Mouse (Mus musculus): ENCODE measurements around the gene Nyap1. TPM values are rescaled to one million over a fixed set of nuclear protein-coding genes. Genes with fewer than 3 reads are reported as not detected.
"Not testable (repeated sequence)": the region's sequence is repeated elsewhere in the genome, so short reads cannot be mapped to it uniquely, and the experiment has no call there.

Gene Nyap1
- polyA plus RNA-seq, 1 experiment from 2014 or later: 41.3 TPM

DNA sequence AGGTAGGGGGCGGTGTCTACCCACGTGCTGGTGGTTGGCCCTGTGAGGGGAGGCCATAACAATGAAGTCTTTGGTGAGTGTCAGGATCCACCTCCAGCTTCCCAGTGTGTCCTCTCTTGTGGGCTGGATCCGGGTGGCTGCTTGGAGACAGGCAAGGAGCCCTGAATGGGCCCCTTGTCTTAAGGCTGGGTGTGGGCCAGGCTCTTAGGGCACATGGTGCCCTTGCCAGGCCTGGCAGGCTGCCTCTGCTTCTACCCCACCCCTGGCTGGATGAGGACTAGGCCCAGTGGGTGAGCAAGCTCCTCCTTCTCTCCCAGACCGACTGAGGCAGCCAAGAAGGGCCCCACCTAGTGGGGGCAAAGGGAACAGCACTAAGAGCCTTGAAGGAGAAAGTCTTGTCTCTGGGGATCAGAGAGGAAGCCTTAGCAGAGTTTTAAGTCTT is 18.6 kb upstream of the Nyap1 start:
- H3K27me3 ChIP-seq (replicated peaks): no peaks in the 10 kb centered on the region
- H3K9me3 ChIP-seq (replicated peaks): no peaks in the 10 kb centered on the region
- H3K4me1 ChIP-seq: peaks cover 27% of the 10 kb centered on the region
- H3K36me3 ChIP-seq: peaks cover 7% of the 10 kb centered on the region; the same call in 1 of the 2 replicates
- no peak overlapping the region for H3K4me3 ChIP-seq (replicated peaks)
- H3K4me2 ChIP-seq: no peak overlapping the region
- peak; percentile 75 for ATAC-seq (ENCODE audit: low FRiP score)
- WGBS: 36% methylated on average over 4 of the region's 4 CpGs
- no peak overlapping the region for H3K9ac ChIP-seq (replicated peaks)
- H3K27ac ChIP-seq (replicated peaks): peak overlapping the region; percentile 80

- peaks cover 11% of the 10 kb centered on the region; the same call in 1 of the 2 replicates for H3K36me3 ChIP-seq
- H3K27me3 ChIP-seq (replicated peaks): no peaks in the 10 kb centered on the region
- H3K9ac ChIP-seq (replicated peaks): peak overlapping the region; percentile 30; the same call in 1 of the 2 replicates
- H3K4me3 ChIP-seq (replicated peaks): peak overlapping the region; percentile 18; the same call in 1 of the 2 replicates
- ATAC-seq (ENCODE audit: low FRiP score): no peak
- peak overlapping the region; percentile 44 for H3K4me2 ChIP-seq
- H3K4me1 ChIP-seq: peaks cover 27% of the 10 kb centered on the region
- H3K9me3 ChIP-seq (replicated peaks): no peaks in the 10 kb centered on the region
- peak overlapping the region; percentile 80 for H3K27ac ChIP-seq (replicated peaks)
- WGBS: 84% methylated on average over 19 of the region's 19 CpGs
Measured at GRCm38 (mm10) chr5:137758921-137759534, 17.6 kb upstream of the Nyap1 start.

- Histone ChIP-seq H3K4me3 (replicated peaks) (peak overlapping the region; percentile 18; the same call in 1 of the 2 replicates), H3K9me3 (replicated peaks) (no peaks in the 10 kb centered on the region), H3K27me3 (replicated peaks) (no peaks in the 10 kb centered on the region), H3K4me2 (peak overlapping the region; percentile 44), H3K36me3 (peaks cover 12% of the 10 kb centered on the region; the same call in 1 of the 2 replicates), H3K4me1 (peaks cover 27% of the 10 kb centered on the region), H3K9ac (replicated peaks) (peak overlapping the region; percentile 30), H3K27ac (replicated peaks) (peak overlapping the region; percentile 80)
- WGBS: 41% methylated on average over 6 of the region's 6 CpGs
- ATAC-seq (ENCODE audit: low FRiP score): peak; percentile 74
Measured at GRCm38 (mm10) chr5:137757887-137758286, 16.5 kb upstream of the Nyap1 start.

GRCm38 (mm10) chr5:137756882-137757661 is 15.7 kb upstream of the Nyap1 start:
- Histone ChIP-seq H3K4me2 (peak overlapping the region; percentile 22; the same call in 1 of the 2 replicates), H3K27me3 (replicated peaks) (no peaks in the 10 kb centered on the region), H3K9ac (replicated peaks) (no peak overlapping the region; the same call in 1 of the 2 replicates), H3K4me3 (replicated peaks) (no peak overlapping the region), H3K4me1 (peaks cover 27% of the 10 kb centered on the region), H3K36me3 (peaks cover 15% of the 10 kb centered on the region), H3K27ac (replicated peaks) (peak overlapping the region; percentile 80), H3K9me3 (replicated peaks) (no peaks in the 10 kb centered on the region)
- 47% methylated on average over 10 of the region's 10 CpGs for WGBS
- peak; percentile 42; the same call in 1 of the 2 replicates for ATAC-seq (ENCODE audit: low FRiP score)

DNA sequence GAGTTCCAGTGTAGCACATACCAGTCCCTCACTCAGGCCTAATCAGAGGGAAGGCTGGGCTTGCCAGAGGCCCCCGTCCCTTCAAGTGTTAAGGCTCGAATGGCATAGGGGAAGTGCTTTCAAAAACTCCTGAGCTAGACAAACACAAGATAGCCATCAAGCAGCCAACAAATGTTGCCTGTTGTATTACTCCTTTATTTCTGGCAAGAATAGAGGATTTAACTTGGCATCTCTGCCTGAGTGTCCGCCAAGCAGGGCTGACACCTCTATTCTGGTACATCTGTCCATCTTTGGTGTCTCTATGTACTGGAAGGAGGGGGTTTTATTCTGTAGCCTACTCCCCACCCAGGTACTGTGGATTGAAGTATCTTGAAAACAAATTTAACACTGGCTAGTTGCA is 14.7 kb upstream of the Nyap1 start:
- no peak overlapping the region for H3K4me2 ChIP-seq
- peak overlapping the region; percentile 56; the same call in 1 of the 2 replicates for H3K27ac ChIP-seq (replicated peaks)
- 76% methylated on average over 3 of the region's 3 CpGs for WGBS
- H3K9ac ChIP-seq (replicated peaks): no peak overlapping the region
- H3K27me3 ChIP-seq (replicated peaks): no peaks in the 10 kb centered on the region
- H3K4me3 ChIP-seq (replicated peaks): no peak overlapping the region
- H3K9me3 ChIP-seq (replicated peaks): no peaks in the 10 kb centered on the region
- no peak for ATAC-seq (ENCODE audit: low FRiP score)
- H3K36me3 ChIP-seq: peaks cover 24% of the 10 kb centered on the region
- H3K4me1 ChIP-seq: peaks cover 27% of the 10 kb centered on the region

- H3K9me3 ChIP-seq (replicated peaks): no peaks in the 10 kb centered on the region
- no peak overlapping the region for H3K9ac ChIP-seq (replicated peaks)
- H3K27ac ChIP-seq (replicated peaks): no peak overlapping the region
- ATAC-seq (ENCODE audit: low FRiP score): no peak
- 79% methylated on average over 5 of the region's 5 CpGs for WGBS
- H3K4me1 ChIP-seq: peaks cover 27% of the 10 kb centered on the region
- H3K36me3 ChIP-seq: peaks cover 25% of the 10 kb centered on the region
- no peaks in the 10 kb centered on the region for H3K27me3 ChIP-seq (replicated peaks)
- H3K4me2 ChIP-seq: no peak overlapping the region
- H3K4me3 ChIP-seq (replicated peaks): no peak overlapping the region
Measured at GRCm38 (mm10) chr5:137755425-137755824, 14.0 kb upstream of the Nyap1 start.

DNA sequence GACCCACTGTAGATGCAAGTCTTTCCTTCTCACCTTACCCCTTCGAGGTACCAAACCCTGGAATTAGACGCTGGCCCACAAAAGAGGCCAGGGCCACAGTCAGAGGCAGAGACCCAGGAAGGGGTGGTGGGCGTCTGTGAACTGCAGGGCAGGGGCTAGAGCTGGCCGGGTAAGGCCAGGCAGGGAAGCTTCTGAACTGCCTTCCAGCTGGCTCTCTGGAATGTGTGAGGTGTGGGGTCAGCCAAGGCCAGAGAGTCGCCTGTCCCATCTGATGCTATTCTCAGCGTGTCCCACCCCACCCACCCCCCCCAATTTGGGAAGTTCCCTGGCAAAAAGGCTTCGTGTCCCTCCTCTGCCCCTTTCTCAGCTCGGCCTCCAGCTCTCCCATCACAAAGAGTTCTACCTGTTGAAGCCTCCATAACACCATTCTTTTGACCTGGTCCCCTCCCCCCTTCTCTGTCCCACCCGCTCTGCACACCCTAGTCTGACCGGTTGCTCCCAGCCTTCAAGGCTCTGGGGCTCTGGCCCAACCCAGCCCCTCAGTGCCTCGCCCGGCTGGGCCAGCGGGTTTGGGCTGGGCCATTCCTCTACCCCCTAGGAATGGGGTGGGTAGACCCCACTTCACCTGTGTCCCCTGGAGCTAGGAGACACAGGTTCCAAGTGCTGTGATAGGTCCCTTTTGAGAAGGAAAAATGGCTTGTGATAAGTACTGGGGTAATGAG is 11.9 kb upstream of the Nyap1 start:
- 86% methylated on average over 13 of the region's 13 CpGs for WGBS
- no peak for ATAC-seq (ENCODE audit: low FRiP score)
- H3K9me3 ChIP-seq (replicated peaks): no peaks in the 10 kb centered on the region
- H3K4me2 ChIP-seq: no peak overlapping the region
- no peak overlapping the region for H3K9ac ChIP-seq (replicated peaks)
- no peak overlapping the region for H3K27ac ChIP-seq (replicated peaks)
- H3K4me1 ChIP-seq: peaks cover 28% of the 10 kb centered on the region
- H3K27me3 ChIP-seq (replicated peaks): no peaks in the 10 kb centered on the region
- peaks cover 20% of the 10 kb centered on the region for H3K36me3 ChIP-seq
- no peak overlapping the region for H3K4me3 ChIP-seq (replicated peaks)

GRCm38 (mm10) chr5:137751988-137752387 is 10.6 kb upstream of the Nyap1 start:
- H3K36me3 ChIP-seq: peaks cover 18% of the 10 kb centered on the region
- no peak overlapping the region for H3K4me3 ChIP-seq (replicated peaks)
- no peak overlapping the region for H3K9ac ChIP-seq (replicated peaks)
- H3K4me1 ChIP-seq: peaks cover 28% of the 10 kb centered on the region
- no peak overlapping the region for H3K4me2 ChIP-seq
- H3K27ac ChIP-seq (replicated peaks): no peak overlapping the region
- 88% methylated on average over 6 of the region's 6 CpGs for WGBS
- H3K9me3 ChIP-seq (replicated peaks): no peaks in the 10 kb centered on the region
- H3K27me3 ChIP-seq (replicated peaks): no peaks in the 10 kb centered on the region
- ATAC-seq (ENCODE audit: low FRiP score): no peak

GRCm38 (mm10) chr5:137751221-137751887 is 9.9 kb upstream of the Nyap1 start:
- H3K9me3 ChIP-seq (replicated peaks): no peaks in the 10 kb centered on the region
- peaks cover 32% of the 10 kb centered on the region for H3K4me1 ChIP-seq
- no peak for ATAC-seq (ENCODE audit: low FRiP score)
- no peak overlapping the region for H3K27ac ChIP-seq (replicated peaks)
- H3K4me2 ChIP-seq: no peak overlapping the region
- H3K27me3 ChIP-seq (replicated peaks): no peaks in the 10 kb centered on the region
- no peak overlapping the region for H3K9ac ChIP-seq (replicated peaks)
- 89% methylated on average over 13 of the region's 13 CpGs for WGBS
- no peak overlapping the region for H3K4me3 ChIP-seq (replicated peaks)
- peaks cover 18% of the 10 kb centered on the region for H3K36me3 ChIP-seq

DNA sequence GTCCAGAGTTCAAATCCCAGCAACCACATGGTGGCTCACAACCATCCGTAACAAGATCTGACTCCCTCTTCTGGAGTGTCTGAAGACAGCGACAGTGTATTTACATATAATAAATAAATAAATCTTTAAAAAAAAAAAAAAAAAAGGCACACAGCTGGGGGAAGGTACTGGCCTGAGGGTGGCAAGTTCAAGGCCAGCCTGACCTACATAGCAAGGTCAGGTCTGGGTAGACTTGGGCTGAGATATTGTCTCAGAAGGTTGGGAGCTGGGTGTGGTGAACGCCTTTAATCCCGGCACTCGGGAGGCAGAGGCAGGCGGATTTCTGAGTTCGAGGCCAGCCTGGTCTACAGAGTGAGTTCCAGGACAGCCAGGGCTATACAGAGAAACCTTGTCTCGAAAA is 8.8 kb upstream of the Nyap1 start:
- peaks cover 37% of the 10 kb centered on the region for H3K4me1 ChIP-seq
- not testable (repeated sequence) for H3K27ac ChIP-seq (replicated peaks); H3K4me2 ChIP-seq; H3K27me3 ChIP-seq (replicated peaks); ATAC-seq (ENCODE audit: low FRiP score); H3K4me3 ChIP-seq (replicated peaks); H3K9ac ChIP-seq (replicated peaks); H3K9me3 ChIP-seq (replicated peaks)
- 96% methylated on average over 7 of the region's 8 CpGs for WGBS
- H3K36me3 ChIP-seq: peaks cover 18% of the 10 kb centered on the region

Data from neural tube, embryonic 15.5 days (tissue).